Mouse (Mus musculus) hindlimb bud, embryonic 11.5 days (tissue): ENCODE results near the gene Eif2b3.

Experiments used
- DNase-seq: peaks from one replicate; pipeline ENCODE4 v3.0.0-alpha.2; 2012; ENCODE audit warnings: low read depth, low spot score; ENCODE audit errors: extremely low spot score

The Eif2b3 gene

GRCm38 (mm10) chr4:117120445-117121414 is 101.5 kb downstream of the Eif2b3 start:
- peak; percentile 84 for DNase-seq

- DNase-seq = no peak
Observed at GRCm38 (mm10) chr4:117122209-117122608, 103.0 kb downstream of the Eif2b3 start.

- no peak for DNase-seq
Observed at GRCm38 (mm10) chr4:117123546-117124217, 104.5 kb downstream of the Eif2b3 start.

- no peak for DNase-seq
Observed at GRCm38 (mm10) chr4:117124218-117124517, 105.0 kb downstream of the Eif2b3 start.

GRCm38 (mm10) chr4:117124518-117125347 is 105.5 kb downstream of the Eif2b3 start:
- no peak for DNase-seq

GRCm38 (mm10) chr4:117125348-117125909 is 106.2 kb downstream of the Eif2b3 start, which contains the start of gene Btbd19:
Gene Btbd19 (minus strand): TSS chr4:117125725.
- DNase-seq = no peak

GRCm38 (mm10) chr4:117125910-117126674 is 106.9 kb downstream of the Eif2b3 start:
- no peak for DNase-seq

- DNase-seq = no peak
Observed at GRCm38 (mm10) chr4:117126675-117127290, 107.6 kb downstream of the Eif2b3 start, which contains the start of gene Tctex1d4. Gene Tctex1d4 (plus strand): TSS chr4:117126794.

GRCm38 (mm10) chr4:117127991-117128686 is 108.9 kb downstream of the Eif2b3 start:
- DNase-seq = no peak

- DNase-seq = no peak
Observed at GRCm38 (mm10) chr4:117130790-117131189, 111.6 kb downstream of the Eif2b3 start.

GRCm38 (mm10) chr4:117131198-117131597 is 112.0 kb downstream of the Eif2b3 start:
- no peak for DNase-seq

GRCm38 (mm10) chr4:117131890-117132793 is 112.9 kb downstream of the Eif2b3 start:
- no peak for DNase-seq

GRCm38 (mm10) chr4:117132794-117133143 is 113.6 kb downstream of the Eif2b3 start:
- no peak for DNase-seq

- DNase-seq = no peak
Observed at GRCm38 (mm10) chr4:117133366-117133796, 114.2 kb downstream of the Eif2b3 start.

- DNase-seq = peak; percentile 94
Observed at GRCm38 (mm10) chr4:117133817-117134600, 114.8 kb downstream of the Eif2b3 start, which contains the start of gene Plk3. Gene Plk3 (minus strand): TSS chr4:117133963.

- DNase-seq = no peak
Observed at GRCm38 (mm10) chr4:117134601-117134995, 115.4 kb downstream of the Eif2b3 start.

- no peak for DNase-seq
Observed at GRCm38 (mm10) chr4:117136034-117136433, 116.8 kb downstream of the Eif2b3 start.
